Mouse (Mus musculus): ENCODE data around the gene Drd3. TPM values are rescaled to one million over a fixed set of nuclear protein-coding genes. Genes with fewer than 3 reads are reported as not detected.

Drd3 gene
- polyA plus RNA-seq, 2 experiments = not detected

- H3K27me3 ChIP-seq (ENCODE audit: control insufficient read depth, insufficient read depth, low read length) = no peaks in the 10 kb centered on the region
- TF ChIP-seq EP300 (IDR thresholded peaks at IDR 0.05; ENCODE audit: low read depth) = no peak
- no peak for TF ChIP-seq CTCF (IDR thresholded peaks at IDR 0.05; ENCODE audit: low read depth)
- ATAC-seq (ENCODE audit: insufficient read depth) = no peak
These were observed 45.7 kb downstream of the Drd3 start for GRCm38 (mm10) chr16:43799541-43799940.

GRCm38 (mm10) chr16:43800119-43800721 lies 46.4 kb downstream of the Drd3 start:
- Histone ChIP-seq H3K9me3 (ENCODE audit: control insufficient read depth, low read length) (no peaks in the 10 kb centered on the region), H3K27ac (no peak overlapping the region), H3K27me3 (ENCODE audit: control insufficient read depth, insufficient read depth, low read length) (no peaks in the 10 kb centered on the region), H3K36me3 (replicated peaks; ENCODE audit: control insufficient read depth, insufficient read depth, low read depth) (no peaks in the 10 kb centered on the region), H3K4me3 (ENCODE audit: insufficient read depth in 1 of 2, low read depth in 2 of 2, low read length in 2 of 2) (no peak overlapping the region), H3K4me1 (replicated peaks; ENCODE audit: control insufficient read depth in 2 of 2, insufficient read depth in 2 of 2, low read length in 1 of 2) (no peaks in the 10 kb centered on the region), H3K9ac (replicated peaks) (no peak overlapping the region), H3K4me2 (ENCODE audit: low read depth) (no peak overlapping the region)
- no peak for DNase-seq (ENCODE audit: low read depth in 3 of 3, low spot score in 3 of 3)
- ATAC-seq (ENCODE audit: insufficient read depth) = no peak
- 35% methylated on average over 13 of the region's 13 CpGs for WGBS (ENCODE audit: insufficient replicate concordance)
- TF ChIP-seq CTCF (IDR thresholded peaks at IDR 0.05; ENCODE audit: low read depth) = no peak
- TF ChIP-seq EP300 (IDR thresholded peaks at IDR 0.05; ENCODE audit: low read depth) = no peak

More at GRCm38 (mm10) chr16:43799541-43799940, 45.7 kb downstream of the Drd3 start:
- Histone ChIP-seq H3K4me3 (ENCODE audit: insufficient read depth in 1 of 2, low read depth in 2 of 2, low read length in 2 of 2) (no peak overlapping the region), H3K9me3 (ENCODE audit: control insufficient read depth, low read length) (no peaks in the 10 kb centered on the region), H3K36me3 (replicated peaks; ENCODE audit: control insufficient read depth, insufficient read depth, low read depth) (no peaks in the 10 kb centered on the region), H3K4me1 (replicated peaks; ENCODE audit: control insufficient read depth in 2 of 2, insufficient read depth in 2 of 2, low read length in 1 of 2) (no peaks in the 10 kb centered on the region), H3K4me2 (ENCODE audit: low read depth) (no peak overlapping the region), H3K9ac (replicated peaks) (no peak overlapping the region), H3K27ac (no peak overlapping the region)
- DNase-seq (ENCODE audit: low read depth in 3 of 3, low spot score in 3 of 3) = no peak
- WGBS (ENCODE audit: insufficient replicate concordance) = 40% methylated on average over 4 of the region's 4 CpGs

GRCm38 (mm10) chr16:43801137-43801536 lies 47.3 kb downstream of the Drd3 start:
- 56% methylated on average over 3 of the region's 3 CpGs for WGBS (ENCODE audit: insufficient replicate concordance)
- no peaks in the 10 kb centered on the region for H3K27me3 ChIP-seq (ENCODE audit: control insufficient read depth, insufficient read depth, low read length)
- ATAC-seq (ENCODE audit: insufficient read depth) = no peak

GRCm38 (mm10) chr16:43801791-43802307 lies 48.0 kb downstream of the Drd3 start:
- no peaks in the 10 kb centered on the region for H3K27me3 ChIP-seq (ENCODE audit: control insufficient read depth, insufficient read depth, low read length)
- ATAC-seq (ENCODE audit: insufficient read depth) = no peak
- 8% methylated on average over 18 of the region's 18 CpGs for WGBS (ENCODE audit: insufficient replicate concordance)

More at GRCm38 (mm10) chr16:43801137-43801536, 47.3 kb downstream of the Drd3 start:
- DNase-seq (ENCODE audit: low read depth in 3 of 3, low spot score in 3 of 3) = no peak
- H3K4me1 ChIP-seq (replicated peaks; ENCODE audit: control insufficient read depth in 2 of 2, insufficient read depth in 2 of 2, low read length in 1 of 2) = no peaks in the 10 kb centered on the region
- no peak overlapping the region for H3K4me3 ChIP-seq (ENCODE audit: insufficient read depth in 1 of 2, low read depth in 2 of 2, low read length in 2 of 2)
- H3K4me2 ChIP-seq (ENCODE audit: low read depth) = no peak overlapping the region
- no peak overlapping the region for H3K27ac ChIP-seq
- no peak overlapping the region for H3K9ac ChIP-seq (replicated peaks)
- no peak for TF ChIP-seq EP300 (IDR thresholded peaks at IDR 0.05; ENCODE audit: low read depth)
- no peak for TF ChIP-seq CTCF (IDR thresholded peaks at IDR 0.05; ENCODE audit: low read depth)
- no peaks in the 10 kb centered on the region for H3K9me3 ChIP-seq (ENCODE audit: control insufficient read depth, low read length)
- no peaks in the 10 kb centered on the region for H3K36me3 ChIP-seq (replicated peaks; ENCODE audit: control insufficient read depth, insufficient read depth, low read depth)

GRCm38 (mm10) chr16:43802466-43802865 lies 48.6 kb downstream of the Drd3 start:
- TF ChIP-seq EP300 (IDR thresholded peaks at IDR 0.05; ENCODE audit: low read depth) (no peak), CTCF (IDR thresholded peaks at IDR 0.05; ENCODE audit: low read depth) (no peak)
- WGBS (ENCODE audit: insufficient replicate concordance) = 29% methylated on average over 5 of the region's 5 CpGs
- no peaks in the 10 kb centered on the region for H3K4me1 ChIP-seq (replicated peaks; ENCODE audit: control insufficient read depth in 2 of 2, insufficient read depth in 2 of 2, low read length in 1 of 2)
- H3K27me3 ChIP-seq (ENCODE audit: control insufficient read depth, insufficient read depth, low read length) = no peaks in the 10 kb centered on the region
- H3K9me3 ChIP-seq (ENCODE audit: control insufficient read depth, low read length) = no peaks in the 10 kb centered on the region
- no peak overlapping the region for H3K4me3 ChIP-seq (ENCODE audit: insufficient read depth in 1 of 2, low read depth in 2 of 2, low read length in 2 of 2)
- DNase-seq (ENCODE audit: low read depth in 3 of 3, low spot score in 3 of 3) (no peak), ATAC-seq (ENCODE audit: insufficient read depth) (no peak)
- no peaks in the 10 kb centered on the region for H3K36me3 ChIP-seq (replicated peaks; ENCODE audit: control insufficient read depth, insufficient read depth, low read depth)
- no peak overlapping the region for H3K4me2 ChIP-seq (ENCODE audit: low read depth)
- H3K9ac ChIP-seq (replicated peaks) = no peak overlapping the region
- no peak overlapping the region for H3K27ac ChIP-seq

More at GRCm38 (mm10) chr16:43801791-43802307, 48.0 kb downstream of the Drd3 start:
- 0 out of 4 replicates have a peak overlapping the region, but pooled peaks of 1 of the 2 experiments have one; percentile 15 for H3K4me3 ChIP-seq (ENCODE audit: insufficient read depth in 1 of 2, low read depth in 2 of 2, low read length in 2 of 2)
- no peak for TF ChIP-seq EP300 (IDR thresholded peaks at IDR 0.05; ENCODE audit: low read depth)
- peak; percentile 64 for TF ChIP-seq CTCF (IDR thresholded peaks at IDR 0.05; ENCODE audit: low read depth)
- peak overlapping the region; percentile 52 for H3K4me2 ChIP-seq (ENCODE audit: low read depth)
- peak in 2 of 3 experiments; percentile 3 to 10 for DNase-seq (ENCODE audit: low read depth in 3 of 3, low spot score in 3 of 3)
- H3K4me1 ChIP-seq (replicated peaks; ENCODE audit: control insufficient read depth in 2 of 2, insufficient read depth in 2 of 2, low read length in 1 of 2) = no peaks in the 10 kb centered on the region
- H3K36me3 ChIP-seq (replicated peaks; ENCODE audit: control insufficient read depth, insufficient read depth, low read depth) = no peaks in the 10 kb centered on the region
- H3K27ac ChIP-seq = no peak overlapping the region
- no peaks in the 10 kb centered on the region for H3K9me3 ChIP-seq (ENCODE audit: control insufficient read depth, low read length)
- H3K9ac ChIP-seq (replicated peaks) = no peak overlapping the region
